Mouse (Mus musculus): ENCODE measurements around the gene Cd209e. TPM values are rescaled to one million over a fixed set of nuclear protein-coding genes. Genes with fewer than 3 reads are reported as not detected.

Cd209e gene
- total RNA-seq (2023) = not detected

DNA sequence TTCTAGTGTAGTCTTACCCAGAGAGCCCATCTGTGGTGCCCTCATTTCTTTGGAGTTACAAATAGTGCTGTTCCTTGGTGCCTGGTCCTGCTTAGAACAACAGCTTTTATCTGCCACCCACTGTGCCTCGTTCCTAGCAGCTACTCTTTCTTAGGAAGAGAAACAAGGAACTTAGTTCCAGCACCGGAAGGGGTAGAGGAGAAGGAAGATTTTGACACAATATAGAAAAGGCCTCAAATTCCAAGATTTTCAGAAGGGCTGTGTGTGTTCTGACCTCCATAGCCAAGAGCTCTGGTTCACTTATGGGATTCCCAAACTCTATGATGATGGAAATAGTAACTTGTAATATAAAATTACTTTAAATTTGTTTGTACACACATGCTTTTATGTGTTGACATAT lies at the start of gene Cd209e:
Gene Cd209e, minus strand, starts transcription at position 101 of the 400 bp plus-strand sequence.

DNA sequence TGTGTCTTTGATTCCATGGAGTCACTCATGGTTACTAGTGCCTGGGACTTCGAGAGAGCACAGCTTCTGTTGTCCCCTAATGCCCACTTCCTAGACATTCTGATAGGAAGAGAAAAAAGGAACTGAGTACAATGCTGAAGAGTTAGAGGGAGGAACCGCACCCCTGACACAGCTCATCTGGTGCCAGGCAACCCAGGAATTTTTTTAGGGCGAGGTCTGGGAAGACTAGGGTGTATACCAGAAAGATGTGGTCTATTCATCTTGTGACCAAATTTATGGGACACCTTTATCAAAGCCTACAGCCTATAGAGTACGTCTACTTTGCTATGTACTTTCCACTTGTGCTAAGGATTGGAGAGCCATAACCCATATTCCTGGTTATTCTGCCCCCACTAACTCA lies 24.3 kb upstream of the Cd209e start, which contains the start of gene Cd209d:
Gene Cd209d, minus strand, starts transcription at position 101 of the 400 bp plus-strand sequence.

Other genes starting within 250 kb of the Cd209e start
- gene Xab2, start 233.0 kb downstream of the Cd209e start, total RNA-seq (2023) = 91.9 TPM
- 50.7 TPM for gene Pet100, start 232.8 kb downstream of the Cd209e start, total RNA-seq (2023)
- not detected for gene Pcp2, start 228.8 kb downstream of the Cd209e start, total RNA-seq (2023)
- gene Stxbp2, start 223.4 kb downstream of the Cd209e start, total RNA-seq (2023) = 199 TPM
- gene Retn, start 198.5 kb downstream of the Cd209e start, total RNA-seq (2023) = not detected
- 0.53 TPM for gene Mcemp1, start 188.6 kb downstream of the Cd209e start, total RNA-seq (2023)
- not detected for gene Fcor, start 181.9 kb downstream of the Cd209e start, total RNA-seq (2023)
- 13.7 TPM for gene Trappc5, start 178.0 kb downstream of the Cd209e start, total RNA-seq (2023)
- gene Fcer2a, start 160.1 kb downstream of the Cd209e start, total RNA-seq (2023) = 15.8 TPM
- not detected for gene Clec4g, start 133.7 kb downstream of the Cd209e start, total RNA-seq (2023)
- gene Cd209a, start 105.3 kb downstream of the Cd209e start, total RNA-seq (2023) = 0.68 TPM
- gene Cd209d, start 24.2 kb upstream of the Cd209e start, total RNA-seq (2023) = not detected
- gene Cd209b, start 72.5 kb upstream of the Cd209e start, total RNA-seq (2023) = 0.30 TPM
- not detected for gene Cd209c, start 100.4 kb upstream of the Cd209e start, total RNA-seq (2023)